Mouse (Mus musculus) stomach, embryonic 16.5 days (tissue): ENCODE measurements at regions not wholly inside any gene's neighbourhood (a gene's known extent, or its start where the extent isn't known, plus 50 kb on each side); places are given as distances from the start of the nearest gene placed in this dataset.

Experiments used
- ATAC-seq: fragments of 200-750 bp; cut with Nextera tagmentation; 2 replicates; pipeline ENCODE4 v1.8.0; 2017; ENCODE audit warnings: moderate number of reproducible peaks, moderate TSS enrichment; ENCODE audit not compliant: insufficient read depth, low FRiP score
- H3K27ac ChIP-seq: fragments of 300-500 bp; sonication (generic); 2 replicates; pipeline ENCODE4 v1.5.1; 2014; ENCODE audit warnings: low read length
- H3K27me3 ChIP-seq: fragments of 300-500 bp; sonication (generic); 2 replicates; pipeline ENCODE4 v1.6.1; 2014; ENCODE audit warnings: low read length, control low read depth, mixed read lengths; ENCODE audit not compliant: control insufficient read depth, insufficient read depth
- H3K36me3 ChIP-seq: fragments of 300-500 bp; sonication (generic); 2 replicates; pipeline ENCODE4 v1.6.1; 2014; ENCODE audit warnings: low read length; ENCODE audit not compliant: control insufficient read depth, insufficient read depth
- H3K4me1 ChIP-seq: fragments of 300-500 bp; sonication (generic); 2 replicates; pipeline ENCODE4 v1.6.1; 2014; ENCODE audit warnings: low read length, control low read depth, mixed read lengths; ENCODE audit not compliant: control insufficient read depth, insufficient read depth
- H3K4me2 ChIP-seq: fragments of 300-500 bp; sonication (generic); 2 replicates; pipeline ENCODE4 v1.6.1; 2014; ENCODE audit warnings: low read depth, low read length, mixed read lengths
- H3K4me3 ChIP-seq: fragments of 300-500 bp; sonication (generic); replicated peaks from 2 replicates; pipeline ENCODE4 v1.5.1; 2014; ENCODE audit warnings: mild to moderate bottlenecking, low read length
- H3K9ac ChIP-seq: fragments of 300-500 bp; sonication (generic); 2 replicates; pipeline ENCODE4 v1.6.1; 2014; ENCODE audit warnings: low read length
- H3K9me3 ChIP-seq: fragments of 300-500 bp; sonication (generic); replicated peaks from 2 replicates; pipeline ENCODE4 v1.6.1; 2016; ENCODE audit warnings: low read length, control low read depth; ENCODE audit not compliant: control insufficient read depth
- WGBS: fragments of 180-500 bp; shearing (Covaris S2); extraction: QIAGEN DNeasy Blood & Tissue Kit; methylation state at CpG from one replicate; pipeline ENCODE4 v1.1.7; 2014; 5-methylcytosine and 5-hydroxymethylcytosine counted together

- Histone ChIP-seq H3K4me3 (no peak overlapping the region), H3K36me3 (no peaks in the 10 kb centered on the region), H3K9me3 (no peaks in the 10 kb centered on the region), H3K4me2 (no peak overlapping the region), H3K4me1 (0 out of 2 replicates have a peak, but pooled peaks cover 9% of the 10 kb centered on the region), H3K9ac (no peak overlapping the region), H3K27ac (no peak overlapping the region), H3K27me3 (no peaks in the 10 kb centered on the region)
- 52% methylated on average over 10 of the region's 10 CpGs for WGBS
- ATAC-seq = no peak
Measured at GRCm38 (mm10) chr10:84055402-84056167, 332.9 kb downstream of the 1500009L16Rik start.

- no peak overlapping the region for H3K4me3 ChIP-seq
- WGBS = 83% methylated on average over 14 of the region's 14 CpGs
- no peak overlapping the region for H3K4me2 ChIP-seq
- no peak overlapping the region for H3K27ac ChIP-seq
- H3K9me3 ChIP-seq = no peaks in the 10 kb centered on the region
- H3K9ac ChIP-seq = no peak overlapping the region
- no peak for ATAC-seq
- H3K27me3 ChIP-seq = no peaks in the 10 kb centered on the region
- no peaks in the 10 kb centered on the region for H3K36me3 ChIP-seq
- H3K4me1 ChIP-seq = 0 out of 2 replicates have a peak, but pooled peaks cover 14% of the 10 kb centered on the region
Measured at GRCm38 (mm10) chr10:84056323-84057169, 333.9 kb downstream of the 1500009L16Rik start.

GRCm38 (mm10) chr10:84058301-84058700 is 335.6 kb downstream of the 1500009L16Rik start:
- H3K4me3 ChIP-seq = no peak overlapping the region
- no peaks in the 10 kb centered on the region for H3K9me3 ChIP-seq
- H3K36me3 ChIP-seq = no peaks in the 10 kb centered on the region
- H3K4me2 ChIP-seq = no peak overlapping the region
- 0 out of 2 replicates have a peak, but pooled peaks cover 14% of the 10 kb centered on the region for H3K4me1 ChIP-seq
- H3K27me3 ChIP-seq = no peaks in the 10 kb centered on the region
- no peak overlapping the region for H3K9ac ChIP-seq
- 92% methylated on average over 2 of the region's 2 CpGs for WGBS
- no peak for ATAC-seq
- no peak overlapping the region for H3K27ac ChIP-seq

- 0 out of 2 replicates have a peak, but pooled peaks cover 14% of the 10 kb centered on the region for H3K4me1 ChIP-seq
- no peaks in the 10 kb centered on the region for H3K36me3 ChIP-seq
- H3K4me3 ChIP-seq = no peak overlapping the region
- H3K9me3 ChIP-seq = no peaks in the 10 kb centered on the region
- H3K27me3 ChIP-seq = no peaks in the 10 kb centered on the region
- no peak for ATAC-seq
- no peak overlapping the region for H3K27ac ChIP-seq
- 80% methylated on average over 9 of the region's 9 CpGs for WGBS
- no peak overlapping the region for H3K4me2 ChIP-seq
- no peak overlapping the region for H3K9ac ChIP-seq
Measured at GRCm38 (mm10) chr10:84059646-84060491, 337.2 kb downstream of the 1500009L16Rik start.

- peak; percentile 60; the same call in 1 of the 2 replicates for ATAC-seq
- no peaks in the 10 kb centered on the region for H3K9me3 ChIP-seq
- peak overlapping the region; percentile 23; the same call in 1 of the 2 replicates for H3K4me2 ChIP-seq
- H3K9ac ChIP-seq = no peak overlapping the region
- WGBS = 21% methylated on average over 7 of the region's 7 CpGs
- no peaks in the 10 kb centered on the region for H3K36me3 ChIP-seq
- no peak overlapping the region for H3K27ac ChIP-seq
- no peaks in the 10 kb centered on the region for H3K27me3 ChIP-seq
- H3K4me1 ChIP-seq = 0 out of 2 replicates have a peak, but pooled peaks cover 12% of the 10 kb centered on the region
- H3K4me3 ChIP-seq = no peak overlapping the region
Measured at GRCm38 (mm10) chr10:84060492-84061218, 338.0 kb downstream of the 1500009L16Rik start.

GRCm38 (mm10) chr10:84067052-84067650 is 344.5 kb downstream of the 1500009L16Rik start:
- Histone ChIP-seq H3K4me1 (no peaks in the 10 kb centered on the region), H3K9ac (no peak overlapping the region), H3K4me3 (no peak overlapping the region), H3K9me3 (no peaks in the 10 kb centered on the region), H3K27ac (no peak overlapping the region), H3K4me2 (no peak overlapping the region), H3K27me3 (no peaks in the 10 kb centered on the region), H3K36me3 (no peaks in the 10 kb centered on the region)
- ATAC-seq = no peak
- 63% methylated on average over 4 of the region's 4 CpGs for WGBS

GRCm38 (mm10) chr10:84069806-84070205 is 347.1 kb downstream of the 1500009L16Rik start:
- no peak for ATAC-seq
- no peak overlapping the region for H3K4me3 ChIP-seq
- no peak overlapping the region for H3K4me2 ChIP-seq
- no peaks in the 10 kb centered on the region for H3K27me3 ChIP-seq
- 67% methylated on average over 9 of the region's 9 CpGs for WGBS
- no peaks in the 10 kb centered on the region for H3K9me3 ChIP-seq
- no peak overlapping the region for H3K27ac ChIP-seq
- no peaks in the 10 kb centered on the region for H3K4me1 ChIP-seq
- H3K36me3 ChIP-seq = no peaks in the 10 kb centered on the region
- H3K9ac ChIP-seq = no peak overlapping the region

GRCm38 (mm10) chr10:84072866-84073483 is 350.3 kb downstream of the 1500009L16Rik start:
- no peak for ATAC-seq
- Histone ChIP-seq H3K9me3 (no peaks in the 10 kb centered on the region), H3K27me3 (no peaks in the 10 kb centered on the region), H3K27ac (no peak overlapping the region), H3K4me1 (no peaks in the 10 kb centered on the region), H3K4me2 (no peak overlapping the region), H3K4me3 (no peak overlapping the region), H3K36me3 (no peaks in the 10 kb centered on the region), H3K9ac (no peak overlapping the region)
- 69% methylated on average over 12 of the region's 12 CpGs for WGBS
